20 mouse cellular contexts compared by ENCODE assay signal in genomic region chr5:100886331-100886988, GRCm38 (mm10). TPM values are rescaled to one million over a fixed set of nuclear protein-coding genes. Genes with fewer than 3 reads are reported as not detected.
DNase-seq lines count a peak whose midpoint lies in the region; ATAC-seq lines count a peak whose summit lies in the region.
"Had no signal": no experiment of that assay in that cellular context is flagged by ENCODE, and none has a peak within 500 bp of the region (broad histone marks: within the 10 kb centered on the region; RNA-seq: fewer than 3 reads in every experiment).

No protein-coding gene starts in this region.

- DNase-seq in thymus, postnatal 14 days: peak; percentile 8
- no peak for DNase-seq in thymus, postnatal 25 days
- DNase-seq in brain, embryonic 18.5 days (ENCODE audit: low read depth, low spot score): peak; percentile 8
- no peak for DNase-seq in adrenal gland, postnatal 14 days
- no peak for DNase-seq in right cerebral cortex, postnatal 14 days
- no peak for DNase-seq in adipocyte (ENCODE audit: low spot score)
- no peak for DNase-seq in urinary bladder, postnatal 25 days (ENCODE audit: low spot score)
- DNase-seq: adrenal gland, postnatal 10 days; B cell, adult 2 months; cerebellum, adult 11-12 months; cerebellum, postnatal 10 days; gastrocnemius, postnatal 36 days; kidney, adult 9 months; kidney, postnatal 14 days; lung, adult 18-20 months; lung, postnatal 14 days; right cerebral cortex, postnatal 4 days; thymus, postnatal 36 days had no signal

- ATAC-seq in granulocyte monocyte progenitor cell, adult 5-6 weeks (replicated peaks; ENCODE audit: poor library complexity, severe bottlenecking): peak; percentile 90
- ATAC-seq: midbrain, embryonic 15.5 days had no signal

RNA-seq across cellular contexts. Expression of gene Gpat3, which starts 40.9 kb away (rescaled TPM):
- total RNA-seq in granulocyte monocyte progenitor cell, adult 5-6 weeks (2014; fragmentation: Nextera tagmentation): 0.38 TPM in 1 of 2 replicates, not detected in the other
- total RNA-seq in granulocyte monocyte progenitor cell, adult 5-6 weeks (2017): not detected in 2 replicates
- total RNA-seq in adrenal gland, postnatal 14 days (2021): 5.1 and 7.7 TPM in 2 replicates

Comparison
In these comparisons a context has a peak if more than half of its experiments do, and no peak if none do; other contexts are left out.
1. DNase-seq: peak in thymus, postnatal 14 days (single experiment) and brain, embryonic 18.5 days (single experiment); none in thymus, postnatal 25 days (single experiment), adrenal gland, postnatal 14 days (single experiment), right cerebral cortex, postnatal 14 days (single experiment), adipocyte (single experiment) and urinary bladder, postnatal 25 days (single experiment).